Mouse (Mus musculus) embryonic facial prominence, embryonic 14.5 days (tissue): Measurements from ENCODE around the gene Dtx3l. TPM values are rescaled to one million over a fixed set of nuclear protein-coding genes. Genes with fewer than 3 reads are reported as not detected.

ENCODE experiments used
- ATAC-seq: fragments of 200-750 bp; cut with Nextera tagmentation; 2 replicates; pipeline ENCODE4 v1.8.0; 2017; ENCODE audit warnings: low read depth, moderate number of reproducible peaks, moderate TSS enrichment
- DNase-seq: peaks from one replicate; pipeline ENCODE4 v3.0.0-alpha.2; 2015; ENCODE audit warnings: low spot score
- H3K27ac ChIP-seq: fragments of 300-500 bp; sonication (generic); replicated peaks from 2 replicates; pipeline ENCODE4 v1.5.1; 2014; ENCODE audit warnings: low read depth, mild to moderate bottlenecking, low read length, moderate library complexity
- H3K27me3 ChIP-seq: fragments of 300-500 bp; sonication (generic); replicated peaks from 2 replicates; pipeline ENCODE4 v1.6.1; 2014; ENCODE audit warnings: low read length; ENCODE audit not compliant: control insufficient read depth, insufficient read depth
- H3K36me3 ChIP-seq: fragments of 300-500 bp; sonication (generic); 2 replicates; pipeline ENCODE4 v1.6.1; 2014; ENCODE audit warnings: low read length, mixed read lengths; ENCODE audit not compliant: control insufficient read depth, insufficient read depth
- H3K4me1 ChIP-seq: fragments of 300-500 bp; sonication (generic); 2 replicates; pipeline ENCODE4 v1.6.1; 2014; ENCODE audit warnings: antibody characterized with exemption, low read length; ENCODE audit not compliant: control insufficient read depth, insufficient read depth
- H3K4me2 ChIP-seq: fragments of 300-500 bp; sonication (generic); 2 replicates; pipeline ENCODE4 v1.6.1; 2014; ENCODE audit warnings: low read depth, mild to moderate bottlenecking, low read length, moderate library complexity, mixed read lengths
- H3K4me3 ChIP-seq: fragments of 300-500 bp; sonication (generic); 2 replicates; pipeline ENCODE4 v1.5.1; 2014; ENCODE audit warnings: low read depth, mild to moderate bottlenecking, low read length
- H3K9ac ChIP-seq: fragments of 300-500 bp; sonication (generic); 2 replicates; pipeline ENCODE4 v1.6.1; 2014; ENCODE audit warnings: low read depth, mild to moderate bottlenecking, low read length, moderate library complexity, mixed read lengths
- H3K9me3 ChIP-seq: fragments of 300-500 bp; sonication (generic); 2 replicates; pipeline ENCODE4 v1.6.1; 2016; ENCODE audit warnings: low read length; ENCODE audit not compliant: control insufficient read depth
- WGBS: fragments of 180-500 bp; shearing (Covaris S2); extraction: QIAGEN DNeasy Blood & Tissue Kit; methylation state at CpG from one replicate; pipeline ENCODE4 v1.1.7; 2014; 5-methylcytosine and 5-hydroxymethylcytosine counted together
- polyA plus RNA-seq: library from polyadenylated mRNA; unstranded; fragments of >200 nt; fragmentation: Nextera tagmentation; extraction: Ambion mirVana; gene quantifications from 2 replicates; pipeline ENCODE4 v1.2.1, GENCODE M21; 2014

The Dtx3l gene
- polyA plus RNA-seq, 1 experiment from 2014 or later = 4.5 TPM

DNA sequence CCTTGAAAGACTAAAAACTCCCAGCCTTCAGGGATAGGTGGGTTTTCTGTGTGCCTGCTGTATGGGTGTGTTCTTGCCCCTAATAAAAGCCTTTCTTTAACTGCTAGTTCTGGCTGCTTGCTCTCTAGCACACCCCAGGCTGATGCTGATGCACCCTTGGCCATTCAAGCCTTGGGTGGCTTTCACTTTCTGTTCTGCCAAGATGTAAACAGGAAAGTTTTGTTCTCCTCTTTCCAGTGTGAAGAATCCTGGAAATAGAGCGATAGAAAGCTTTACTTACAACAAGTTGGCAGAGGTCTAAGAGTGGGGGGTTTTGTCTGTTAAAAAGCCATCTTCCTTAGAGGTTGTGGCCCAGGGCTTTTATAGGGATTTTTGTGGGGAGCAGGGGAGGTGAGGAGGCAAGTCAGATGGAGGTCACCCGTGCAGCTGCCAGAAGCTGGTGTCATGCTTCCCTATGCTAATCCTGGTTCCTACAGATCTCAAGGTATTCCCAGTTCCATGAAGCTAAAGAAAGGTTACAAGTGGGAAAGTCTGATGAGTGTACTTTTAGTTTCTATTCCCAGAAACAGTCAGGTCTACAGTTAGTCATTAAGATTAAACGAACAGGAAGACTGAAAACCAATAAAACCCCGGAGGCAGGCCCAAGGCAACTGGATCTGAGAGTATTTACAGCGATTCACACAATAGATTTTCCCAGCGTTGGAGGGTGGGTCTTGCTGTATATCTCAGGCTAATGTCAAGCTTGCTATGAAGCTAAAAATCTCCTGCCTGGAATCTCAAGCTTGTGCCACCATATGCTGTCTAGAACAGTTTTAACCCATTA, 20.0 kb downstream of the Dtx3l start:
- Histone ChIP-seq H3K4me2 (no peak overlapping the region), H3K27ac (no peak overlapping the region), H3K9ac (no peak overlapping the region), H3K4me3 (no peak overlapping the region), H3K27me3 (no peaks in the 10 kb centered on the region), H3K9me3 (no peaks in the 10 kb centered on the region), H3K36me3 (no peaks in the 10 kb centered on the region), H3K4me1 (no peaks in the 10 kb centered on the region)
- WGBS = 83% methylated on average over 6 of the region's 6 CpGs
- ATAC-seq (no peak), DNase-seq (no peak)

DNA sequence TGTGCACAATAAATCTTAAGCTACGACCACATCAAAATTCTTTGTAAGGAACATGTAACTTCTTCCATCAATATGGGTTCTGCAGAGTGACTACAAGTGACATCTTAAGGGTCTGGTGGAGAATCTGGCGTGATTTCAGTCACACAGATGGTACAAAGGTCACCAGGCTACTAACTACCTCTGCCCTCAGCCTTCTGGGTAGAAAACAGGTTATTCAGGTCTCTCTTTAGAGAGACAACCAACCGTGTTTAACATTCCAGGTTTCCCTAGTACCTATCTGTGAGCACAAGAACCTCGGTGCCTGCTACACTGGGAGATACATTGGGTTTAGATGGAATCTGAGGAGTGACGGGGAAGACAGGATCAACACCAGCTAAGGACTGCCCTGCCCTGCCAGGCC, 24.6 kb downstream of the Dtx3l start:
- DNase-seq = no peak
- Histone ChIP-seq H3K27me3 (no peaks in the 10 kb centered on the region), H3K4me1 (no peaks in the 10 kb centered on the region), H3K9me3 (no peaks in the 10 kb centered on the region), H3K36me3 (no peaks in the 10 kb centered on the region), H3K27ac (no peak overlapping the region), H3K4me2 (no peak overlapping the region), H3K4me3 (no peak overlapping the region), H3K9ac (no peak overlapping the region)
- WGBS = 68% methylated on average over 5 of the region's 5 CpGs
- no peak for ATAC-seq

DNA sequence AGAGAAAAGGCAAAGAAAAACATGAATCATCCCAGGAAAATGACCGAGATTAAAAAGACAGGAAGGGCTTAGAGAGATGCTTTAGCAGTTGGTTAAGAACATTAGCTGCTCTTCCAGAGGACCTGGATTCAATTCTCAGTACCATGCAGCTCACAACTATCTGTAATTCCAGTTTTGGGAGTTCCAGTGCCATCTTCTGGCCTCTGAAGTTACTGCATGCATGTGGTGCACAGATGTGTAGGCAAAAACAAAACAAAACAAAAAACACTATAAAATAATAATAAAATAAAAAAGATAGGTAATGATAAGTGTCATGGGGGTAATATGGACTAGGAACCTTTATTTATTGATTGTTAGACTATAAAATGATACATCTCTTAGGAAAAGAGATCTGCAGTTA, 25.4 kb downstream of the Dtx3l start:
- Histone ChIP-seq H3K4me2 (no peak overlapping the region), H3K9ac (no peak overlapping the region), H3K27me3 (no peaks in the 10 kb centered on the region), H3K4me3 (no peak overlapping the region), H3K27ac (no peak overlapping the region), H3K36me3 (no peaks in the 10 kb centered on the region), H3K4me1 (no peaks in the 10 kb centered on the region), H3K9me3 (no peaks in the 10 kb centered on the region)
- DNase-seq (no peak), ATAC-seq (no peak)
- 40% methylated on average over 1 of the region's 1 CpGs for WGBS

- ATAC-seq (no peak), DNase-seq (no peak)
- no peaks in the 10 kb centered on the region for H3K36me3 ChIP-seq
- no peak overlapping the region for H3K9ac ChIP-seq
- H3K4me3 ChIP-seq = no peak overlapping the region
- H3K27me3 ChIP-seq = no peaks in the 10 kb centered on the region
- 80% methylated on average over 3 of the region's 3 CpGs for WGBS
- H3K4me1 ChIP-seq = no peaks in the 10 kb centered on the region
- no peak overlapping the region for H3K4me2 ChIP-seq
- no peaks in the 10 kb centered on the region for H3K9me3 ChIP-seq
- H3K27ac ChIP-seq = no peak overlapping the region
These were observed 27.5 kb downstream of the Dtx3l start for GRCm38 (mm10) chr16:35911449-35911848.

- Histone ChIP-seq H3K36me3 (no peaks in the 10 kb centered on the region), H3K4me2 (no peak overlapping the region), H3K9me3 (no peaks in the 10 kb centered on the region), H3K27me3 (no peaks in the 10 kb centered on the region), H3K4me3 (no peak overlapping the region), H3K9ac (no peak overlapping the region), H3K27ac (no peak overlapping the region), H3K4me1 (no peaks in the 10 kb centered on the region)
- DNase-seq (peak; percentile 4), ATAC-seq (no peak)
- WGBS = 48% methylated on average over 4 of the region's 4 CpGs
These were observed 31.3 kb downstream of the Dtx3l start for GRCm38 (mm10) chr16:35907432-35908201.

GRCm38 (mm10) chr16:35906887-35907286, 32.1 kb downstream of the Dtx3l start:
- no peaks in the 10 kb centered on the region for H3K36me3 ChIP-seq
- H3K4me2 ChIP-seq = no peak overlapping the region
- DNase-seq = no peak
- H3K9ac ChIP-seq = no peak overlapping the region
- 62% methylated on average over 7 of the region's 7 CpGs for WGBS
- H3K27me3 ChIP-seq = no peaks in the 10 kb centered on the region
- H3K4me1 ChIP-seq = no peaks in the 10 kb centered on the region
- ATAC-seq = no peak
- no peak overlapping the region for H3K4me3 ChIP-seq
- H3K27ac ChIP-seq = no peak overlapping the region
- no peaks in the 10 kb centered on the region for H3K9me3 ChIP-seq

DNA sequence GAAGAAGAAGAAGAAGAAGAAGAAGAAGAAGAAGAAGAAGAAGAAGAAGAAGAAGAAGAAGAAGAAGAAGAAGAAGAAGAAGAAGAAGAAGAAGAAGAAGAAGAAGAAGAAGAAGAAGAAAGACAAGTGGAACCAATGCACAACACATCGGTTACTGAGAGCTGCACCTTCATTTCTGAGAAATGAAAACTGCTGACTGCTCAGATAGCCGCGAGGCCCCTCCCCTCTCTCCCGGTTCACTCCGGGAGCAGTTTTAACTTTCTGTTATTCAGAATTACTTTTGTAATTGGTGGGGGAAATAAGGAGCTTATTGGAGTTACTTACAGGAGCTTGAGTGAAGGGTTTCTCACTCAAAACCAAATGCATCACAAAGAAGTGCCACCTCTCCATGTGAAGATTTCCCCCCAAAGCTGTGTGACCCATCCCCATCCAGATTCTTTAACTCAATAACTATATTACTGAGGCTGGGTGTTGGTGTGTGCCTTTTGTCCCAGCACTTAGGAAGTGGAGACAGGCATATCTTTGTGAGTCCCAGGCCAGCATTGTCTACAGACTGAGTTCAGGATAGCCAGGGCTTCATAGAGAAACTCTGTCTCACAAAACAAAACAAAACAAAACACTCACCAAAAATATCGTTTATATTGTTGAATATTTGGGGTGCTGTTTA, 33.0 kb downstream of the Dtx3l start:
- Histone ChIP-seq H3K36me3 (no peaks in the 10 kb centered on the region), H3K9ac (no peak overlapping the region), H3K4me3 (no peak overlapping the region), H3K27ac (no peak overlapping the region), H3K4me1 (no peaks in the 10 kb centered on the region), H3K4me2 (no peak overlapping the region), H3K27me3 (no peaks in the 10 kb centered on the region), H3K9me3 (no peaks in the 10 kb centered on the region)
- WGBS = 73% methylated on average over 6 of the region's 6 CpGs
- ATAC-seq (no peak), DNase-seq (no peak)

DNA sequence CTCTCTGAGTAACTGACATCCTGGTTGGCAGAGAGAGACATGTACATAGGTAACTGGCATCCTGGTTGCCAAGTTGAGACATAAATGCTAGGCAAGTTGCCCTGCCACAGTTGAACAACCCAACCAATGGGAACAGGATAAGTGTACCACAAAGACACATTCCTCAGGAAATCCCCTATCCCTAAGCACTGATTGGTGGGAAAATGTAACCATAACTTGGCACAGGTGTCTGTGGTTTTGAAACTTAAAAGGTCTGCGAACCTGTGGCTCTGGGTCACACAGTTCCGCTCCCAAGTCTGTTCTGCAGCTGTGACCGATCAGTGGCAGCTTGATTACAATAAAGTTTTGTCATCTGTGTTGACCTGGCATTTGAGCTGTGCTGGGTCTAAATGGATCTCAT, 33.6 kb downstream of the Dtx3l start:
- Histone ChIP-seq H3K36me3 (no peaks in the 10 kb centered on the region), H3K9me3 (no peaks in the 10 kb centered on the region), H3K27me3 (no peaks in the 10 kb centered on the region), H3K4me1 (no peaks in the 10 kb centered on the region), H3K4me3 (no peak overlapping the region), H3K4me2 (no peak overlapping the region), H3K9ac (no peak overlapping the region), H3K27ac (no peak overlapping the region)
- DNase-seq (no peak), ATAC-seq (no peak)
- 52% methylated on average over 3 of the region's 3 CpGs for WGBS
